Mouse (Mus musculus) small intestine, adult 2 months (tissue): ENCODE results near the gene Myl4. TPM values are rescaled to one million over a fixed set of nuclear protein-coding genes. Genes with fewer than 3 reads are reported as not detected.

Source experiments
- H3K27ac ChIP-seq: fragments of 200-500 bp; 2 replicates; pipeline ENCODE4 v1.5.1; 2012; ENCODE audit warnings: low read depth, low read length, control low read depth, inconsistent platforms; ENCODE audit not compliant: insufficient read depth
- H3K27me3 ChIP-seq: fragments of 200-500 bp; 2 replicates; pipeline ENCODE4 v1.6.1; 2012; ENCODE audit warnings: mild to moderate bottlenecking, moderate library complexity, low read length, inconsistent platforms; ENCODE audit not compliant: control insufficient read depth, insufficient read depth
- H3K36me3 ChIP-seq: fragments of 200-500 bp; 2 replicates; pipeline ENCODE4 v1.6.1; 2012; ENCODE audit warnings: mild to moderate bottlenecking, low read length, control low read depth, inconsistent platforms; ENCODE audit not compliant: control insufficient read depth, insufficient read depth
- H3K4me1 ChIP-seq: fragments of 200-500 bp; 2 replicates; pipeline ENCODE4 v1.6.1; 2012; ENCODE audit warnings: low read length, inconsistent platforms, mixed read lengths; ENCODE audit not compliant: control insufficient read depth, insufficient read depth, insufficient read length
- H3K4me3 ChIP-seq: fragments of 200-500 bp; 2 replicates; pipeline ENCODE4 v1.5.1; 2012; ENCODE audit warnings: low read depth, mild to moderate bottlenecking, control low read depth, inconsistent platforms, low read length, moderate library complexity
- CTCF ChIP-seq: fragments of 200-500 bp; IDR thresholded peaks from 2 replicates; pipeline ENCODE4 v1.5.1; 2012; ENCODE audit warnings: low read depth, mild to moderate bottlenecking, control low read depth, inconsistent platforms, low read length, moderate library complexity, mixed read lengths; ENCODE audit not compliant: insufficient replicate concordance, insufficient read length; ENCODE audit errors: extremely low read depth
- POLR2A ChIP-seq: fragments of 200-500 bp; IDR thresholded peaks from 2 replicates; pipeline ENCODE4 v1.6.1; 2012; ENCODE audit warnings: low read depth, mild to moderate bottlenecking, control low read depth, inconsistent platforms, low read length, moderate library complexity
- WGBS: fragments of 180-500 bp; shearing (Covaris S2); methylation state at CpG from one replicate; pipeline ENCODE4 v1.1.7; 2018; 5-methylcytosine and 5-hydroxymethylcytosine counted together
- polyA plus RNA-seq: library from polyadenylated mRNA; depleted of rRNA; stranded (reverse); fragments of >200 nt; gene quantifications from 2 replicates; pipeline ENCODE4 v1.2.3, GENCODE M21; 2012; rRNA removed

Gene Myl4
- polyA plus RNA-seq, 1 experiment, result 3.4 TPM

DNA sequence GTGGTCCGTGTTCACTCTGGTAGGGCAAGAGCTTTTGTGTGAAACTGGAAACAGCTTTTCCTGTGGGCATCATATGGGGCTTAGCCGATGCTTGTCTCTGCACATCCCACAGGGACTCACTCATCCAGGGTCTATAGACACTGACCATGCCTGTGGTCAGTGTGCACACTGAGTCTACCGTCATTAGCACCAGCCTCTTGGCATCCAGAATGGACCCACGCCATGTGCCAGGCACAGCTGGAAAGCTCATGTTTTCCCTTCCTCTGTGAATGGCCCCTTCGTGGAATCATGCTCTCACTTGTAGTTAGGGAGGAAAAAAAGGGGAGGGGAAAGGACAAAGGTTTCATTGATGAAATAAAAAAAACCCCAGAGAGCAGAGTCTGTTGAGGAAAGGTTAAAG lies 87.5 kb downstream of the Myl4 start:
- TF ChIP-seq CTCF, result no peak
- TF ChIP-seq POLR2A, result no peak
- H3K4me1 ChIP-seq, result no peaks in the 10 kb centered on the region
- no peaks in the 10 kb centered on the region for H3K27me3 ChIP-seq
- no peak overlapping the region for H3K4me3 ChIP-seq
- H3K27ac ChIP-seq, result no peak overlapping the region
- no peaks in the 10 kb centered on the region; the same call in 1 of the 2 replicates for H3K36me3 ChIP-seq
- WGBS, result 72% methylated on average over 5 of the region's 5 CpGs

GRCm38 (mm10) chr11:104638906-104639305 lies 88.4 kb downstream of the Myl4 start:
- H3K4me1 ChIP-seq, result no peaks in the 10 kb centered on the region
- no peak overlapping the region for H3K27ac ChIP-seq
- 50% methylated on average over 2 of the region's 2 CpGs for WGBS
- H3K4me3 ChIP-seq, result no peak overlapping the region
- no peaks in the 10 kb centered on the region for H3K27me3 ChIP-seq
- no peaks in the 10 kb centered on the region; the same call in 1 of the 2 replicates for H3K36me3 ChIP-seq
- TF ChIP-seq CTCF (no peak), POLR2A (no peak)

DNA sequence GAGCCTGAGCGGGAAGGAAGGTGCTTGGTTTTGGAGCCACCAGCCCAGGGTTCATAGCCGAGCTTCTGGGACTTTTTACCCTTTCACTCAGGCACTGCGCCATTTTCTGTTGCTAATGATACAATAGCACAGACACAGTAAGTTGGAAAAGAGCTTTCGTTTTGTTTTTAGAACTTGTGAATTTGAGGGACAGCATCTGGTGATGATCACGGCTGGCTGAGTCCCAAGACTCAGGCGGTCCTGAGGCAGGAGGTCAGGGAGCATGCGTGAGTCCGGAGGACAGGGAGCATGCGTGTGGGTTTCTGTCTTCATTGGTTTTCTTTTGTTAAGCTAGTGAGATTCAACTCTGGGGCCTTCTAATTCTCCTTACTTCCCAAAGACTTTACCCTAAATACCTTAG lies 89.2 kb downstream of the Myl4 start:
- Histone ChIP-seq H3K27me3 (no peaks in the 10 kb centered on the region), H3K36me3 (no peaks in the 10 kb centered on the region; the same call in 1 of the 2 replicates), H3K4me1 (no peaks in the 10 kb centered on the region), H3K27ac (no peak overlapping the region), H3K4me3 (no peak overlapping the region)
- no peak for TF ChIP-seq POLR2A
- TF ChIP-seq CTCF, result no peak
- 81% methylated on average over 9 of the region's 9 CpGs for WGBS

DNA sequence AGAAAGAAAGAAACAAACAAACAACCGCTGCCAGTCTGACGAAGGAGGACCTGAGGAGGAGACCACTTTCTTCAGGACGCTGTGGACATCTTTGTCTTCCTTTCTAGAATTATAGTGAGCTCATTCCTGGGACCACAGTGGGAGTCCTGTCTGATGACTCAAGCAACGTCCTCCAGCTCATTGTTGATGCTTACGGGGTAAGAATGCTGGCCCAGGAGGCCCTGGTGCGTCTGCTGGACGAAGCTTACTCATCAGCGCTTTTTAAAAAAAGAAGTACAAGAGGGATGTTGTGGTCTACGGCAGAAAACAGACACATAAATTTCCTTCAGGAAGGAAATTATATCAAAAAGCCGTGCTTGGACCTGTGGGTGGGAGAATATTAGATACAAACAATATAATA lies 90.4 kb downstream of the Myl4 start:
- H3K27ac ChIP-seq, result no peak overlapping the region
- TF ChIP-seq CTCF (no peak), POLR2A (no peak)
- H3K4me3 ChIP-seq, result no peak overlapping the region
- H3K36me3 ChIP-seq, result no peaks in the 10 kb centered on the region; the same call in 1 of the 2 replicates
- no peaks in the 10 kb centered on the region for H3K4me1 ChIP-seq
- no peaks in the 10 kb centered on the region for H3K27me3 ChIP-seq
- WGBS, result 66% methylated on average over 10 of the region's 10 CpGs

DNA sequence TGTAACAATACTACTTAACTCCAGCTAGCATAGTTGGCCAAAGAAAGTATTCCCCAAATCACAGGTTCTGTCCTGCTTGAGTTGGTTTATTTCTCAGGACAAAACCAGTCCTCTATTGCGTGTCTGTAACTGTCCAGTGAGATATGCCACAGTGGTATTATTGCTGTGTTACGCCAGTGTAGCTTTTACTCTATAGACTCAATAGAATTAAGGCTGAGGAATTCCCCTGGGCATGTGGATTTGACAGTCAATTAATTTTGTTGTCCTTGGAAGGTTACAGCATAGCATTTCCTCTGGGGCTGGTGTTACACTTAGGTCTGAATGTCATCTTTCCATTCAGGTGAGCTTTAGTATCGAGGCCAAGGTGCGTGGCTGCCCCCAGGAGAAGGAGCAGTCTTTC lies 92.8 kb downstream of the Myl4 start:
- TF ChIP-seq POLR2A (no peak), CTCF (no peak)
- 77% methylated on average over 4 of the region's 4 CpGs for WGBS
- Histone ChIP-seq H3K4me1 (no peaks in the 10 kb centered on the region; the same call in 1 of the 2 replicates), H3K27ac (no peak overlapping the region), H3K27me3 (no peaks in the 10 kb centered on the region), H3K36me3 (no peaks in the 10 kb centered on the region; the same call in 1 of the 2 replicates), H3K4me3 (no peak overlapping the region)

Other genes starting within 250 kb of the Myl4 start
- 29.3 and 60.1 TPM in 2 replicates for gene Kansl1, start 81.8 kb upstream of the Myl4 start, polyA plus RNA-seq
- 0.74 and 1.2 TPM in 2 replicates for gene Cdc27, start within 50 bp of the Myl4 start, polyA plus RNA-seq
- 5.3 and 7.2 TPM in 2 replicates for gene Itgb3, start 57.3 kb downstream of the Myl4 start, polyA plus RNA-seq
- not detected in 2 replicates for gene Gm11639, start 135.0 kb downstream of the Myl4 start, polyA plus RNA-seq